Mouse (Mus musculus) ZHBTc4 (cell line): ENCODE results near the gene Slc4a1ap.
"Not testable (repeated sequence)": the region's sequence is repeated elsewhere in the genome, so short reads cannot be mapped to it uniquely, and the experiment has no call there.

Experiments used
- DNase-seq: peaks from one replicate; pipeline ENCODE4 v3.0.0-alpha.2; 2011; ENCODE audit warnings: low read depth, low spot score

Slc4a1ap gene

DNA sequence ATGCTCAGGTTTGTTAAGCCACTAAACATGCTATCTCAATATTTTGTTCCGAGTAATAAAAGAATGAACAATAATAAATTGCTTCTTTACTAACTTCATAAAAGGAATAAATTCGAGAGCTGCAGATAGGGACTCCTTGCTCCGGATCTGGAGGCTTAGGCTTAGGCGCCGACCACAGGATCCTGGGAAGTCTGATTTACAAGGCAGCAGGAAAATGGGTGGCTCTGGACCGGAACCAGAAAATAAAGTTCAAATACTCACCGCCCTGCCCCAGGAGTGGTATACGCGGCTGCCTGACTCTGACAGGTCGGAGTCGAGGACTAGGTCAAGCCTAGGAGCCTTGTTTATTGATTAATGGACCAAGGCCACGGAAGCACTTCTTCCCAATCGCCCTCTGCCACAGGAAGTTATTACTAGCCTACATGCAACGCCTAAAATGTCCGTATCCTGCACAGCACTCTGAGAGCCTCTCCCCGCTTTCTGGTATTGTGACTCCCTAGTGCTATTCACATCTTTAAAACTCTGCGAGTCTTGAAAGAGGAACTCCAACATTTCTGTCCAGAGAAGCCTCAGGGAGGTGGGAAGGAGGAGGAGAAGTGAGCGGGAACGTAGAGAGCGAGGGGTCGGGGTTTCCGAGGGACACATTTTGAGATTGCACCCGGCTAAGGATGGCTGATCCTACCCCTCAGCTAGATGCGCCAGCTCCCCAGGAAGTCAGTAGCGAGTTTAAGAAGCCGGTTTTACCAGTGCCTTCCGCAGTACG, at the start of gene Slc4a1ap:
TSS of gene Slc4a1ap (plus strand) at position 642 of the 763 bp plus-strand sequence.
- peak; percentile 87 for DNase-seq

GRCm38 (mm10) chr5:31480536-31480935, 46.3 kb upstream of the Slc4a1ap start:
- DNase-seq, result no peak

DNA sequence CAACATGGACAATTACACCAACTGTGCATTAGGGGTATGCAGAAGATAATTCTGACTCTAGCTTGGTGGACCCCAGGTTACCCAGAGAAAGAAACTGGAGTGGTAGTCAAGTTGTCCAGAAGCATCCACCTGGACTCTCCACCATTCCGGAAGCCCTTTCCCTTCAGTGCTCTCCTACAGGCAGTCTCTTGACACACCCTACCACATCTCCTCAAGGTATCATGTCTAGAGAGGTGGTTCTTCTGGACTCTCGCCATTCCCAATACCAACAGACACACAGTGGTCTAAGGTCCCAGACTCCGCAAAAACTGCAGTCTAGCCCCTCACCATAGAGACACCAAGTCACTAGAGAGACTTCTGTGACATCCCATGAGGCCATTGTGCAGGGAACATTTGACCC, 41.4 kb upstream of the Slc4a1ap start, which contains the start of gene 4930548H24Rik:
TSS of gene 4930548H24Rik (plus strand) at position 301 of the 400 bp plus-strand sequence.
- DNase-seq, result no peak

- DNase-seq, result no peak
Observed at GRCm38 (mm10) chr5:31487889-31488288, 38.9 kb upstream of the Slc4a1ap start.

DNA sequence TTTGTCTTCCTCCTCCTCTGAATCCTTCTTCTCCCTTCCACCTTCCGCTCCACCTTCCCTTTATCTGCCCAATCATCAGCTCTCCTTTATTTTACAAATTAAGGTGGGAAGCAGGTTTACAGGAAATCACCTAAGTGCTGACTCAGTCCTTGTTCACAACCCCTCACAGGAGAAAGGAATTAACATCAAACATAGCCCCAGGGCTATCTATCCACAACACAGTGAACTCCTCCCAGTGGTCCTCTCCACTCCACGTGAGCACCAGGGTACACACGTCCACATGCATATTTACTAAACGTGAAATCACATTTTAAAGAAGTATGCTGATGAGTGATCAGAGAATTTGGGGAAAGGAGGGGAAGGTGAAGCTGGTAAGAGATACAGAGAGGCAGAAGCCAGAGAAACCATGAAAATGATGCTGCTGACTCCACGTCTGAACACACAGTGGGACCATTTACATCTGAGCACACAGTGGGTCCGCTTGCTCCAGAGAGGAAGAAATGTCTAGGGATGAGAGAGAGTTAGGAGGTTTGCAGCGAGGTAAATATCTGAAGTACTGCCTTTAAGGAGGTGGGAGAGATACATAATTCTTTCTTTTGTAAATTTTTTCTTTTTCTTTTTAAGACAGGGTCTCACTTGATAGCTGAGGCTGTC, 37.6 kb upstream of the Slc4a1ap start:
- DNase-seq, result peak; percentile 92

GRCm38 (mm10) chr5:31492031-31492430, 34.8 kb upstream of the Slc4a1ap start:
- DNase-seq, result peak; percentile 51

DNA sequence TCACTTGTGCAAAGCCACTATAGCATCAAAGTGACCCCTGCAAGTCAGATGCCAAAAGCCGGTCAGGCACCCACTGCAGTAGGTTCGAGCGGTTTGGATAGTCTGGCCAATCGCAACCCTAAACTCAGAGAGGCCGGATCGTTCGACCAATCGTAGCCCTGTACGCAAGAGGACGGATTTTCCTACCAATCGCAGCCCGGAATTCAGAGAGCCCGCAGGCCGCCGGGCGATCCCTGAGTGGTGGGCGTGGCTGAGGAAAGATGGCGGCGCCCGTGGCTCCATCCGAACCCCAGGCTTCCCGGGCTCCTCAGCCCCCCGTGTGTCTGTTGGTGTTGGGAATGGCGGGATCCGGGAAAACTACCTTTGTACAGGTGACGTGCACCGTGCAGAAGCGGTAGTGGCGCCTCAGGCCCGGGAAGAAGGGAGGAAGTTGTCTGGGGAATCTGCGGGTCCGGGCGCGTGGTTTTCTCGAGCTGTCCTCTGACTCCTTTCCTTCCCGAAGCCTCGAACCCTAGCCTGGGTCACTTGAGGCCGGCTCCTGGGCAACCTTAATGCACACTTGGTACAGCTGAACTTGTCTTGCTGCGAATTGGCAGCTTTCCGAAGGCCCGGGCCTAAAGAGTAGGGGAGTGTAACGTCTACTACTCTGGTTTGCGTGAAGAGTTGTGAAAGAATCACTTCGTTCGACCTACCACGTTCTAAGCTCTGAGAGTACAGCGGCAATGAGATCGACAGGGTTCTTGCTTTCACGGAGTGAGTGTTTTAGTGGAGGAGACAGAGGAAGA, 32.1 kb upstream of the Slc4a1ap start, which contains the start of gene Gpn1:
TSS of gene Gpn1 (plus strand) at position 229 of the 785 bp plus-strand sequence.
- DNase-seq, result peak; percentile 94

DNA sequence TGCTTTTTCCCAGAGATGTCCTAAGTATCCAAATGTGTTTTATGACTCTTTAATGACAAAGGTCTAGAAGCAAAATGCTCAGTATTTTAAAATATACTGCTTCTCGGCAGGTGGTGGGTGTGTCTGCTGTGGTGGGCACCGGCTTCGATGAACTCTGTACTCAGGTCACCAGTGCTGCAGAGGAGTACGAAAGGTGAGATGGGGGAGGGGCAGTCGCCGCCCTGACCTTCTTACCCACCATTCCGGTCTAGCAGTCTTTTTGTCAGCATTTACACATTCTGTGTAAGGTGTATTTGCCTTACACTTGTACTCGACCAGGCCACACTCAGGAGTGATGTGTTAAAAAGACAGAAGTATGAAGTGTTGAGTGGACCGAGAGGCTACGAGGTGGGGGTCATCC, 22.0 kb upstream of the Slc4a1ap start:
- DNase-seq, result peak; percentile 19

DNA sequence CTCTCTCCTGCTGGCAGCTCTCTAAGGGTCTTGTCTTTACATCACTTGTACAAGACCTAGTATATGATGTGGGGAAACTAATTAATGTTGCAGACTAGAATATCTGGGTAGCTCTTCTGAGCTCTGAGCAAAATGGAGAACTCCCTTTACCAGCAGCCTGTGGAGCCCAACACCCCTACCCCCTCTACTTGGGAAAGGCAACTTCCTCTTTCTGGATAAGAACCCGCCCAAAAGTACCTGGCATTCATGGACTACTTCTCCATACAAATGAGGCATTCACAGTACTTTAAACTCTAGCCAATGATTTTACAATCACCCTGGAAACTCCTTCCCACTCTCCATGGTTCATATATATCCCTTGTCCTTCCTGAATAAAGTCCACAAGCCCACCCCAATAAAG, 14.3 kb upstream of the Slc4a1ap start:
- peak; percentile 25 for DNase-seq

GRCm38 (mm10) chr5:31520556-31520955, 6.2 kb upstream of the Slc4a1ap start:
- no peak for DNase-seq

DNA sequence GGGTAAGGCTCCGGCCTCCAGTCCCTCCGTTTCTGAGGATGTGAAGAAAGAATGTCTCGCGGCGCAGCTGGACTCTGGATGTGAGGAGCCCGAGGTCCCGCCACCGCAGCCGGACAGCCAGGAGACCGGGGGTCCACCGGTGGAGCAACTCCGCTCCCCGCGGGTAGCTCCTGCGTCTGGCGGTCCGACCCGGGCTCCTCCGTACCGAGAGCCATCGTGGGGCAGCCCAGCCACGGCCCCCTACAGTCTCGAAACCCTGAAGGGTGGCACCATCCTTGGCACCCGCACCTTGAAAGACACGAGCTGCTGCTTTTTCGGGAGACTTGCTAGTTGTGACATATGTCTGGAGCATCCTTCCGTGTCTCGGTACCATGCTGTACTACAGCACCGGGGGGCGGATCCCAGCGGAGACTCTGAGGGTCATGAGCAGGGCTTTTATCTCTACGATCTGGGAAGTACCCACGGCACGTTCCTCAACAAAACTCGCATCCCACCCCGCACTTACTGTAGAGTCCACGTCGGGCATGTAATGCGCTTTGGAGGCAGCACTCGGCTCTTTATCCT, 404 bp downstream of the Slc4a1ap start:
- DNase-seq, result no peak

GRCm38 (mm10) chr5:31527707-31528106, 912 bp downstream of the Slc4a1ap start, which contains the start of gene Supt7l:
Gene Supt7l (minus strand): TSS chr5:31527807.
- not testable (repeated sequence) for DNase-seq

DNA sequence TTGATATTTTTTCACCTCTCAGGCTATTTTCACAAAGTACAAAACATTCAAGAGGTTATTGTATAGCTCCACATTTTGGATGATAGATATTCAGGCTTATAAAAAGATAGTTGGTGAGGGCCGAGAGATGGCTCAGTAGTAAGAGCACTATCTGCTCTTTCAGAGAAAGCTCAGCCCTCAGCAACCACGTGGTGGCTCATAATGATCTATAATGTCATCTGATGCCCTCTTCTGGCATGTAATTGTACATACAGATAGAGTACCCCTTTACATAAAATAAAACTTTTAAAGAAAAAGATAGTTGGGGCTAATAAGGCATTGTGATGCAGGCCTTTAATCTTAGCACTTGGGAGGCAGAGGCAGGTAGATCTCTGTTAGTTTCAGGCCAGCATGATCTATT, 1.8 kb downstream of the Slc4a1ap start:
- DNase-seq, result peak; percentile 33

DNA sequence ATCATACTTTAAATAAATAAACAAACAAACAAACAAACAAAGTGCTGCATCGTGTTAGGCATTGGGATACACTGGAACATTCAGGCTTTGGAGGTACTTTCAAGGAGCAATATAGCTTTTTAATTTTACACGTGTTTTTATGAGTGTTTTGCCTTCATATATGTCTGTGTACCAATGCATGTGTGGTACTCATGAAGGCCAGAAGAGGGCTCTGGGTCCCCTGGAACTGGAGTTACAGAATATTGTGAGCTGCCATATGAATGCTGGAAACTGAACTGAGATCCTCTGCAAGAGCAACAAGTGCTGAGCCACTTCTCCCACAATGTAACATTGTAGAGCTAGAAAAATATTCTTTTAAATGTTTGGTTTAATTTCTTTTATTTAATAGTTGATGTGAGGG, 8.4 kb downstream of the Slc4a1ap start:
- DNase-seq, result no peak

DNA sequence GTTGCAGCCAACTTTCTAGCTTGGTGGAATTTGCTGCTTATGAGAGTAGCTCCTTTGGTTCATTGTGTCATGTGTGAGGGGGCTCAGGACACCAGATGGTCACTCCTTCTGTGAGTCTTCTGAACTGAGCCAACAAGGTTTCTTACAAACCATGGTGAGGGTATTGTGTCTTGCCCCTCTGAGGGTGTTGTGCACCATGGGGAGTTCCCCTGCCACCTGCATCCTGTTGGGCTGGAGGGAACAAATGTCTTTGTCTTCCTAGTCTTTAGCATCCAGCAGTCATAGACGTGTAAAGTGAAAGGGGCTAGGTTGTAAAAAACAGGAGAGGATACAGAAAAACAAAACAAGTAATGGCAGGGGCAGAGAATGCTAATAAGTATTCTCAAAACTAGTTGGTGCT, 32.6 kb downstream of the Slc4a1ap start:
- DNase-seq, result peak; percentile 79

DNA sequence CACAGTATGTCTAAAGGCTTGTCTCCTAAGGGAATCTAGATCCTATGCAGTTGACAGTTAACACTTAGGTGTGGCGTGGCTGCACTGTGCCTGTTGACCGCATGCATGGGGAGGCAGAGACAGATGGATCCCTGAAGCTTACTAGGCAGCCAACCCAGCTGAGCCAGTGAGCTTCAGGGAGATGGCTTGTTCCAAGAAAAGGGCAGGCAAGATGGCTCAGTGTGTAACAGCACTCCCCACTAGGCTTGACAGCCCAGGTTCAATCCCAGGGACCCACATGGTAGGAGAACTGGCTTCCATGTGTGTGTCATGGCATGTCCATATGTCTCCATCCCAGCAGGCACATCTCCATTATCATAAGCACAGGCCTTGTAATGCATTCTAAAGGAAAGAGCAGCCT, 33.6 kb downstream of the Slc4a1ap start:
- no peak for DNase-seq

GRCm38 (mm10) chr5:31562036-31562666, 35.4 kb downstream of the Slc4a1ap start:
- no peak for DNase-seq

GRCm38 (mm10) chr5:31563496-31563895, 36.7 kb downstream of the Slc4a1ap start:
- peak; percentile 85 for DNase-seq

GRCm38 (mm10) chr5:31563905-31564304, 37.1 kb downstream of the Slc4a1ap start:
- peak; percentile 66 for DNase-seq

DNA sequence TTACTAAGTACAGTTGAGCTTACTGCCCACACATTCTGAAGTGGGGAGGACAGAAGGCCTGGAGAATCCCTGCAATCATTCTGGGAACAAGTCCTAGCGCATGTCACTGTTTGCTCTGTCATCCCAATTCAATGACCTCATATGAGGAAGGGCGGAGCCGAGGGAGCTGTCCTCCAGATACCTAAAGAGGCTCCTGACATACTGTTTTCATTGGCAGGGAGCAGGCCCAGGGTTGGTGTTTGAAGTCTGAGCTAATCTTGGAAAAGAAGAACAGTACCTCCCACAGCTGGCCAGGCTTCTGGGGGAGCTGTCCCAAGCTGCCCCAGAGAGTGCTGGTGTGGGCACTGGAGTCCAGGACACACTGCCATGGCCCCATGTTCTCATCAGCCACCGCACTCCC, 38.2 kb downstream of the Slc4a1ap start:
- no peak for DNase-seq

- no peak for DNase-seq
Observed at GRCm38 (mm10) chr5:31566026-31566425, 39.2 kb downstream of the Slc4a1ap start.
